In the genomic region with DNA sequence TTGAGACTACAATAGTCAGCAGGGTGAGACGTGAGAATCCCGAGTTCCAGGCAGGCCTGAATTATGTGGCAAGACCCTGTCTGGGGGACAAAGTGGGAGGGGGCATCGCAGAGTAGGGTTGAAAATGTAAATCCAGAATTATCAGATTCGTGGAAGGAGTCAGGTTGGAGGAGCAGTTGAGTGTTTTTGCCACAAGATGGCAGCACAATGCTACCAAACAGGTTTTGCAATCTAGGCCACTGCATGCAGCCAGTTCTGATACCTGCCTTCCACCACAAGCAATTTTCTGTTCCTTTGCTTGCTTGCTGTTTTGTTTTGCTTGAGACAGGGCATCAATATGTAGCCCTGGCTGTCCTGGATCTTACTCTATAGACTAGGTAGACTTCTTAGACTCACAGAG, we compare ENCODE assay signal across 8 mouse cellular contexts. TPM values are rescaled to one million over a fixed set of nuclear protein-coding genes. Genes with fewer than 3 reads are reported as not detected.
DNase-seq lines count a peak whose midpoint lies in the region; ATAC-seq and TF ChIP-seq lines count a peak whose summit lies in the region.

No protein-coding gene starts in this region.

- H3K36me3 ChIP-seq in heart, adult 2 months (ENCODE audit: control insufficient read depth, insufficient read depth, low read length): no peaks in the 10 kb centered on the region
- H3K36me3 ChIP-seq in heart, embryonic 12.5 days: peaks cover 36% of the 10 kb centered on the region
- H3K36me3 ChIP-seq in forebrain, embryonic 14.5 days (ENCODE audit: control insufficient read depth, insufficient read depth, low read length): peaks cover 42% of the 10 kb centered on the region
- peaks cover 15% of the 10 kb centered on the region for H3K36me3 ChIP-seq in hindbrain, embryonic 16.5 days (ENCODE audit: control insufficient read depth, insufficient read depth, low read length)
- peaks cover 51% of the 10 kb centered on the region for H3K36me3 ChIP-seq in midbrain, embryonic 13.5 days

- no peaks in the 10 kb centered on the region for H3K27me3 ChIP-seq in heart, adult 2 months (ENCODE audit: control insufficient read depth, insufficient read depth, low read length)
- H3K27me3 ChIP-seq in heart, embryonic 12.5 days (replicated peaks): no peaks in the 10 kb centered on the region
- H3K27me3 ChIP-seq in forebrain, embryonic 14.5 days (replicated peaks; ENCODE audit: control insufficient read depth, insufficient read depth, low read length): no peaks in the 10 kb centered on the region
- no peaks in the 10 kb centered on the region for H3K27me3 ChIP-seq in hindbrain, embryonic 16.5 days (replicated peaks; ENCODE audit: control insufficient read depth, insufficient read depth, low read length)
- no peaks in the 10 kb centered on the region for H3K27me3 ChIP-seq in midbrain, embryonic 13.5 days

- peak; percentile 93 for TF ChIP-seq EP300 in heart, adult 2 months (IDR thresholded peaks at IDR 0.05; ENCODE audit: insufficient read depth, low read depth, low read length)

- no peaks in the 10 kb centered on the region for H3K79me2 ChIP-seq in heart, adult 2 months (replicated peaks; ENCODE audit: control insufficient read depth, insufficient read depth, low read length)

- H3K4me1 ChIP-seq in heart, adult 2 months (ENCODE audit: control insufficient read depth, insufficient read depth, low read length): peaks cover 2% of the 10 kb centered on the region; the same call in 1 of the 2 replicates
- peaks cover 22% of the 10 kb centered on the region for H3K4me1 ChIP-seq in heart, embryonic 12.5 days (replicated peaks)
- H3K4me1 ChIP-seq in forebrain, embryonic 14.5 days (ENCODE audit: control insufficient read depth, insufficient read depth, low read length): no peaks in the 10 kb centered on the region
- H3K4me1 ChIP-seq in hindbrain, embryonic 16.5 days (ENCODE audit: control insufficient read depth, insufficient read depth, low read depth, low read length): no peaks in the 10 kb centered on the region; the same call in 1 of the 2 replicates
- H3K4me1 ChIP-seq in midbrain, embryonic 13.5 days (replicated peaks): peaks cover 9% of the 10 kb centered on the region

- peak; percentile 70 to 77 for DNase-seq in heart, adult 2 months
- peak; percentile 75 for DNase-seq in c-Kit-positive CD71-positive TER-119-positive erythroid progenitor cells, embryonic 14.5 days (ENCODE audit: low spot score)
- DNase-seq in forebrain, embryonic 14.5 days (ENCODE audit: low spot score): peak; percentile 88
- DNase-seq in left cerebral cortex, postnatal 10 days (ENCODE audit: extremely low spot score in 1 of 2, low spot score in 2 of 2): peak; percentile 69 to 76
- DNase-seq in spleen, adult 12 weeks (ENCODE audit: low spot score): peak; percentile 64

- 3% methylated on average over 4 of the region's 4 CpGs for WGBS in heart, adult 2 months
- WGBS in heart, embryonic 12.5 days: 3% methylated on average over 4 of the region's 4 CpGs
- WGBS in forebrain, embryonic 14.5 days: 3% methylated on average over 4 of the region's 4 CpGs
- WGBS in hindbrain, embryonic 16.5 days: 0% methylated on average over 4 of the region's 4 CpGs
- 2% methylated on average over 4 of the region's 4 CpGs for WGBS in midbrain, embryonic 13.5 days

- intact Hi-C loops in heart, adult 2 months (cut with DNase I): loop anchor here (1.0 to 5.0 kb wide), 3 partner anchors 17 to 36 kb away; a partner anchor contains a TSS
- intact Hi-C loops in left cerebral cortex, postnatal 10 days (cut with DNase I): loop anchor here (5.0 kb wide), 1 partner anchor 36 kb away; no protein-coding TSS in a partner anchor

- peak; percentile 91 for TF ChIP-seq CTCF in heart, adult 2 months (IDR thresholded peaks at IDR 0.05)

- ATAC-seq in heart, embryonic 12.5 days (ENCODE audit: insufficient number of reproducible peaks, low FRiP score): no peak
- peak; percentile 42; the same call in 1 of the 2 replicates for ATAC-seq in forebrain, embryonic 14.5 days
- ATAC-seq in hindbrain, embryonic 16.5 days: peak; percentile 46
- peak; percentile 35; the same call in 1 of the 2 replicates for ATAC-seq in midbrain, embryonic 13.5 days

- H3K9ac ChIP-seq in heart, adult 2 months (ENCODE audit: low read depth, low read length): no peak overlapping the region
- no peak overlapping the region for H3K9ac ChIP-seq in heart, embryonic 12.5 days
- H3K9ac ChIP-seq in forebrain, embryonic 14.5 days (ENCODE audit: low read length): no peak overlapping the region
- H3K9ac ChIP-seq in hindbrain, embryonic 16.5 days (ENCODE audit: low read depth, low read length): no peak overlapping the region
- H3K9ac ChIP-seq in midbrain, embryonic 13.5 days (replicated peaks): peak overlapping the region; percentile 46; the same call in 1 of the 2 replicates

- no peak overlapping the region for H3K27ac ChIP-seq in heart, adult 2 months
- no peak overlapping the region for H3K27ac ChIP-seq in heart, embryonic 12.5 days (ENCODE audit: poor library complexity, severe bottlenecking)
- no peak overlapping the region for H3K27ac ChIP-seq in forebrain, embryonic 14.5 days (ENCODE audit: low read depth, low read length)
- peak overlapping the region; percentile 4; the same call in 1 of the 2 replicates for H3K27ac ChIP-seq in hindbrain, embryonic 16.5 days (ENCODE audit: low read depth, low read length)
- H3K27ac ChIP-seq in midbrain, embryonic 13.5 days: no peak overlapping the region

- no peaks in the 10 kb centered on the region for H3K9me3 ChIP-seq in heart, embryonic 12.5 days (replicated peaks)
- H3K9me3 ChIP-seq in forebrain, embryonic 14.5 days (replicated peaks; ENCODE audit: control insufficient read depth, low read length): no peaks in the 10 kb centered on the region
- H3K9me3 ChIP-seq in hindbrain, embryonic 16.5 days (ENCODE audit: control insufficient read depth, low read length): no peaks in the 10 kb centered on the region
- H3K9me3 ChIP-seq in midbrain, embryonic 13.5 days: no peaks in the 10 kb centered on the region

- H3K4me3 ChIP-seq in heart, adult 2 months: no peak overlapping the region
- H3K4me3 ChIP-seq in heart, embryonic 12.5 days: no peak overlapping the region
- H3K4me3 ChIP-seq in forebrain, embryonic 14.5 days (ENCODE audit: low read depth, low read length): no peak overlapping the region
- H3K4me3 ChIP-seq in hindbrain, embryonic 16.5 days (ENCODE audit: low read length): no peak overlapping the region
- H3K4me3 ChIP-seq in midbrain, embryonic 13.5 days (replicated peaks): no peak overlapping the region

- H3K4me2 ChIP-seq in heart, embryonic 12.5 days: no peak overlapping the region
- no peak overlapping the region for H3K4me2 ChIP-seq in forebrain, embryonic 14.5 days (ENCODE audit: low read length)
- H3K4me2 ChIP-seq in hindbrain, embryonic 16.5 days (ENCODE audit: low read length): no peak overlapping the region
- no peak overlapping the region; the same call in 1 of the 2 replicates for H3K4me2 ChIP-seq in midbrain, embryonic 13.5 days (replicated peaks)

- TF ChIP-seq POLR2A in heart, adult 2 months (IDR thresholded peaks at IDR 0.05; ENCODE audit: insufficient read depth, low read depth, low read length): no peak

RNA-seq across cellular contexts. Expression of a gene that starts 2.6 kb away (rescaled TPM):
- total RNA-seq in heart, adult 2 months (2021): 1,000 to 10,000 TPM; 2,711 to 3,278 TPM
- 2,213 and 2,519 TPM in 2 replicates for polyA plus RNA-seq in heart, adult 2 months (2012; rRNA removed)
- polyA plus RNA-seq in heart, embryonic 12.5 days (2016; fragmentation: Nextera tagmentation; extraction: Ambion mirVana): 300 and 306 TPM in 2 replicates
- 4.8 and 5.5 TPM in 2 replicates for polyA plus RNA-seq in forebrain, embryonic 14.5 days (2014; fragmentation: Nextera tagmentation; extraction: Ambion mirVana)
- polyA plus RNA-seq in hindbrain, embryonic 16.5 days (2015; fragmentation: Nextera tagmentation; extraction: Ambion mirVana): 5.6 and 6.8 TPM in 2 replicates
- total RNA-seq in left cerebral cortex, postnatal 10 days (2021): 1 to 10 TPM; 3.6 to 4.1 TPM
- polyA plus RNA-seq in midbrain, embryonic 13.5 days (2015; fragmentation: Nextera tagmentation; extraction: Ambion mirVana): 3.0 and 4.4 TPM in 2 replicates

RNA-seq across cellular contexts. Expression of a gene that starts 11.8 kb away (rescaled TPM):
- 10 to 100 TPM; 29.8 TPM for total RNA-seq in heart, adult 2 months (2021)
- 11.0 and 21.5 TPM in 2 replicates for polyA plus RNA-seq in heart, adult 2 months (2012; rRNA removed)
- 10.5 TPM in 2 replicates for polyA plus RNA-seq in heart, embryonic 12.5 days (2016; fragmentation: Nextera tagmentation; extraction: Ambion mirVana)
- 27.4 and 29.0 TPM in 2 replicates for polyA plus RNA-seq in forebrain, embryonic 14.5 days (2014; fragmentation: Nextera tagmentation; extraction: Ambion mirVana)
- 8.0 and 9.2 TPM in 2 replicates for polyA plus RNA-seq in hindbrain, embryonic 16.5 days (2015; fragmentation: Nextera tagmentation; extraction: Ambion mirVana)
- 10 to 100 TPM; 43.5 to 50.7 TPM for total RNA-seq in left cerebral cortex, postnatal 10 days (2021)
- polyA plus RNA-seq in midbrain, embryonic 13.5 days (2015; fragmentation: Nextera tagmentation; extraction: Ambion mirVana): 18.9 and 22.8 TPM in 2 replicates

RNA-seq across cellular contexts. Expression of a gene that starts 17.3 kb away (rescaled TPM):
- total RNA-seq in heart, adult 2 months (2021): 100 to 1,000 TPM; 274 to 315 TPM
- 826 and 1,000 TPM in 2 replicates for polyA plus RNA-seq in heart, adult 2 months (2012; rRNA removed)
- polyA plus RNA-seq in heart, embryonic 12.5 days (2016; fragmentation: Nextera tagmentation; extraction: Ambion mirVana): 77.0 and 83.4 TPM in 2 replicates
- 50.8 and 56.9 TPM in 2 replicates for polyA plus RNA-seq in forebrain, embryonic 14.5 days (2014; fragmentation: Nextera tagmentation; extraction: Ambion mirVana)
- 86.0 and 94.7 TPM in 2 replicates for polyA plus RNA-seq in hindbrain, embryonic 16.5 days (2015; fragmentation: Nextera tagmentation; extraction: Ambion mirVana)
- total RNA-seq in left cerebral cortex, postnatal 10 days (2021): 100 to 1,000 TPM; 204 TPM
- 57.2 and 64.1 TPM in 2 replicates for polyA plus RNA-seq in midbrain, embryonic 13.5 days (2015; fragmentation: Nextera tagmentation; extraction: Ambion mirVana)

RNA-seq across cellular contexts. Expression of a gene that starts 50.4 kb away (rescaled TPM):
- 10 to 100 TPM; 52.6 to 58.6 TPM for total RNA-seq in heart, adult 2 months (2021)
- 95.1 and 106 TPM in 2 replicates for polyA plus RNA-seq in heart, adult 2 months (2012; rRNA removed)
- polyA plus RNA-seq in heart, embryonic 12.5 days (2016; fragmentation: Nextera tagmentation; extraction: Ambion mirVana): 101 and 105 TPM in 2 replicates
- polyA plus RNA-seq in forebrain, embryonic 14.5 days (2014; fragmentation: Nextera tagmentation; extraction: Ambion mirVana): 191 and 256 TPM in 2 replicates
- 168 and 175 TPM in 2 replicates for polyA plus RNA-seq in hindbrain, embryonic 16.5 days (2015; fragmentation: Nextera tagmentation; extraction: Ambion mirVana)
- 10 to 100 TPM; 72.1 to 73.3 TPM for total RNA-seq in left cerebral cortex, postnatal 10 days (2021)
- 181 and 186 TPM in 2 replicates for polyA plus RNA-seq in midbrain, embryonic 13.5 days (2015; fragmentation: Nextera tagmentation; extraction: Ambion mirVana)

RNA-seq across cellular contexts. Expression of a gene that starts 50.8 kb away (rescaled TPM):
- 10 to 100 TPM; 52.7 to 56.7 TPM for total RNA-seq in heart, adult 2 months (2021)
- 36.6 and 49.5 TPM in 2 replicates for polyA plus RNA-seq in heart, adult 2 months (2012; rRNA removed)
- polyA plus RNA-seq in heart, embryonic 12.5 days (2016; fragmentation: Nextera tagmentation; extraction: Ambion mirVana): 155 and 162 TPM in 2 replicates
- polyA plus RNA-seq in forebrain, embryonic 14.5 days (2014; fragmentation: Nextera tagmentation; extraction: Ambion mirVana): 376 and 384 TPM in 2 replicates
- 465 and 500 TPM in 2 replicates for polyA plus RNA-seq in hindbrain, embryonic 16.5 days (2015; fragmentation: Nextera tagmentation; extraction: Ambion mirVana)
- total RNA-seq in left cerebral cortex, postnatal 10 days (2021): 100 to 1,000 TPM; 176 to 206 TPM
- polyA plus RNA-seq in midbrain, embryonic 13.5 days (2015; fragmentation: Nextera tagmentation; extraction: Ambion mirVana): 359 and 362 TPM in 2 replicates

Comparison
In these comparisons a context has a peak if more than half of its experiments do, and no peak if none do; other contexts are left out.
1. RNA of a gene that starts 2.6 kb away (polyA plus RNA-seq): 2,213 to 2,519 TPM in heart, adult 2 months and 300 to 306 TPM in heart, embryonic 12.5 days; 5.6 to 6.8 TPM in hindbrain, embryonic 16.5 days, 4.8 to 5.5 TPM in forebrain, embryonic 14.5 days and 3.0 to 4.4 TPM in midbrain, embryonic 13.5 days; every median in the first group is over 10 times any median in the second.
2. Peak in every context shown above with its lines, with median percentiles within 50 percentile points of each other: DNase-seq.